Mouse (Mus musculus): ENCODE data around the gene Zfp366. TPM values are rescaled to one million over a fixed set of nuclear protein-coding genes. Genes with fewer than 3 reads are reported as not detected.
A peak's percentile ranks its signal among the peaks of the same experiment; 100 is the strongest.
"Not testable (repeated sequence)": the region's sequence is repeated elsewhere in the genome, so short reads cannot be mapped to it uniquely, and the experiment has no call there.

Zfp366 gene
- polyA plus RNA-seq, 1 experiment, result 2.0 TPM

GRCm38 (mm10) chr13:99169401-99169800 is 15.2 kb upstream of the Zfp366 start:
- Histone ChIP-seq H3K4me3 (ENCODE audit: low read depth, low read length) (no peak overlapping the region), H3K27ac (ENCODE audit: insufficient read depth, low read depth, low read length) (0 out of 2 replicates have a peak overlapping the region, but pooled peaks have one; percentile 38), H3K4me1 (ENCODE audit: control insufficient read depth, insufficient read depth, insufficient read length, low read length) (peaks cover 6% of the 10 kb centered on the region; the same call in 1 of the 2 replicates), H3K27me3 (ENCODE audit: control insufficient read depth, insufficient read depth, low read length) (no peaks in the 10 kb centered on the region), H3K36me3 (ENCODE audit: control insufficient read depth, insufficient read depth, low read length) (no peaks in the 10 kb centered on the region)
- WGBS, result 66% methylated on average over 6 of the region's 6 CpGs
- TF ChIP-seq POLR2A (IDR thresholded peaks at IDR 0.05; ENCODE audit: low read depth, low read length), result no peak
- no peak for TF ChIP-seq CTCF (IDR thresholded peaks at IDR 0.05; ENCODE audit: extremely low read depth, insufficient read length, insufficient replicate concordance, low read depth, low read length)

- H3K27ac ChIP-seq (ENCODE audit: insufficient read depth, low read depth, low read length), result no peak overlapping the region
- H3K4me1 ChIP-seq (ENCODE audit: control insufficient read depth, insufficient read depth, insufficient read length, low read length), result peaks cover 6% of the 10 kb centered on the region; the same call in 1 of the 2 replicates
- no peak overlapping the region for H3K4me3 ChIP-seq (ENCODE audit: low read depth, low read length)
- 48% methylated on average over 2 of the region's 2 CpGs for WGBS
- no peaks in the 10 kb centered on the region for H3K27me3 ChIP-seq (ENCODE audit: control insufficient read depth, insufficient read depth, low read length)
- H3K36me3 ChIP-seq (ENCODE audit: control insufficient read depth, insufficient read depth, low read length), result no peaks in the 10 kb centered on the region
- TF ChIP-seq CTCF (IDR thresholded peaks at IDR 0.05; ENCODE audit: extremely low read depth, insufficient read length, insufficient replicate concordance, low read depth, low read length) (no peak), POLR2A (IDR thresholded peaks at IDR 0.05; ENCODE audit: low read depth, low read length) (no peak)
Measured at GRCm38 (mm10) chr13:99170337-99170736, 14.3 kb upstream of the Zfp366 start.

- H3K4me1 ChIP-seq (ENCODE audit: control insufficient read depth, insufficient read depth, insufficient read length, low read length), result peaks cover 3% of the 10 kb centered on the region; the same call in 1 of the 2 replicates
- TF ChIP-seq CTCF (IDR thresholded peaks at IDR 0.05; ENCODE audit: extremely low read depth, insufficient read length, insufficient replicate concordance, low read depth, low read length), result no peak
- TF ChIP-seq POLR2A (IDR thresholded peaks at IDR 0.05; ENCODE audit: low read depth, low read length), result no peak
- H3K36me3 ChIP-seq (ENCODE audit: control insufficient read depth, insufficient read depth, low read length), result no peaks in the 10 kb centered on the region
- no peak overlapping the region for H3K27ac ChIP-seq (ENCODE audit: insufficient read depth, low read depth, low read length)
- H3K4me3 ChIP-seq (ENCODE audit: low read depth, low read length), result no peak overlapping the region
- H3K27me3 ChIP-seq (ENCODE audit: control insufficient read depth, insufficient read depth, low read length), result no peaks in the 10 kb centered on the region
- WGBS, result 81% methylated on average over 4 of the region's 4 CpGs
Measured at GRCm38 (mm10) chr13:99173849-99174248, 10.8 kb upstream of the Zfp366 start.

GRCm38 (mm10) chr13:99182828-99183227 is 1.8 kb upstream of the Zfp366 start:
- H3K27ac ChIP-seq (ENCODE audit: insufficient read depth, low read depth, low read length); H3K4me3 ChIP-seq (ENCODE audit: low read depth, low read length); H3K36me3 ChIP-seq (ENCODE audit: control insufficient read depth, insufficient read depth, low read length); H3K27me3 ChIP-seq (ENCODE audit: control insufficient read depth, insufficient read depth, low read length); H3K4me1 ChIP-seq (ENCODE audit: control insufficient read depth, insufficient read depth, insufficient read length, low read length): not testable (repeated sequence)
- WGBS, result 81% methylated on average over 3 of the region's 3 CpGs

GRCm38 (mm10) chr13:99183257-99183895 is 1.2 kb upstream of the Zfp366 start:
- Histone ChIP-seq H3K36me3 (ENCODE audit: control insufficient read depth, insufficient read depth, low read length) (no peaks in the 10 kb centered on the region), H3K4me1 (ENCODE audit: control insufficient read depth, insufficient read depth, insufficient read length, low read length) (no peaks in the 10 kb centered on the region; the same call in none of the 2 replicates), H3K27ac (ENCODE audit: insufficient read depth, low read depth, low read length) (no peak overlapping the region), H3K27me3 (ENCODE audit: control insufficient read depth, insufficient read depth, low read length) (no peaks in the 10 kb centered on the region), H3K4me3 (ENCODE audit: low read depth, low read length) (no peak overlapping the region)
- WGBS, result 77% methylated on average over 3 of the region's 3 CpGs
- TF ChIP-seq POLR2A (IDR thresholded peaks at IDR 0.05; ENCODE audit: low read depth, low read length) (no peak), CTCF (IDR thresholded peaks at IDR 0.05; ENCODE audit: extremely low read depth, insufficient read length, insufficient replicate concordance, low read depth, low read length) (no peak)

GRCm38 (mm10) chr13:99185573-99185972 is 950 bp downstream of the Zfp366 start:
- Histone ChIP-seq H3K36me3 (ENCODE audit: control insufficient read depth, insufficient read depth, low read length) (no peaks in the 10 kb centered on the region), H3K27ac (ENCODE audit: insufficient read depth, low read depth, low read length) (peak overlapping the region; percentile 53; the same call in 1 of the 2 replicates), H3K4me1 (ENCODE audit: control insufficient read depth, insufficient read depth, insufficient read length, low read length) (no peaks in the 10 kb centered on the region; the same call in none of the 2 replicates), H3K27me3 (ENCODE audit: control insufficient read depth, insufficient read depth, low read length) (no peaks in the 10 kb centered on the region), H3K4me3 (ENCODE audit: low read depth, low read length) (no peak overlapping the region)
- whole genome bisulfite sequencing, result 86% methylated on average over 10 of the region's 10 CpGs
- no peak for TF ChIP-seq CTCF (IDR thresholded peaks at IDR 0.05; ENCODE audit: extremely low read depth, insufficient read length, insufficient replicate concordance, low read depth, low read length)
- TF ChIP-seq POLR2A (IDR thresholded peaks at IDR 0.05; ENCODE audit: low read depth, low read length), result no peak

- H3K4me1 ChIP-seq (ENCODE audit: control insufficient read depth, insufficient read depth, insufficient read length, low read length), result no peaks in the 10 kb centered on the region; the same call in none of the 2 replicates
- no peak for TF ChIP-seq POLR2A (IDR thresholded peaks at IDR 0.05; ENCODE audit: low read depth, low read length)
- TF ChIP-seq CTCF (IDR thresholded peaks at IDR 0.05; ENCODE audit: extremely low read depth, insufficient read length, insufficient replicate concordance, low read depth, low read length), result no peak
- peak overlapping the region; percentile 48 for H3K4me3 ChIP-seq (ENCODE audit: low read depth, low read length)
- 78% methylated on average over 10 of the region's 10 CpGs for WGBS
- H3K27ac ChIP-seq (ENCODE audit: insufficient read depth, low read depth, low read length), result 0 out of 2 replicates have a peak overlapping the region, but pooled peaks have one; percentile 6
- no peaks in the 10 kb centered on the region for H3K27me3 ChIP-seq (ENCODE audit: control insufficient read depth, insufficient read depth, low read length)
- no peaks in the 10 kb centered on the region for H3K36me3 ChIP-seq (ENCODE audit: control insufficient read depth, insufficient read depth, low read length)
Measured at GRCm38 (mm10) chr13:99186138-99186853, 1.7 kb downstream of the Zfp366 start.
